Mouse (Mus musculus) CH12.LX (cell line): ENCODE measurements around the gene Rusc2. TPM values are rescaled to one million over a fixed set of nuclear protein-coding genes. Genes with fewer than 3 reads are reported as not detected.

Experiments
- DNase-seq: peaks from one replicate; pipeline ENCODE4 v3.0.0-alpha.2; 2013; ENCODE audit errors: extremely low read depth
- H3K27ac ChIP-seq: 2 replicates; pipeline ENCODE4 v1.5.1; 2012; ENCODE audit warnings: low read depth, mild to moderate bottlenecking, control low read depth, moderate library complexity; ENCODE audit not compliant: insufficient read depth
- H3K27me3 ChIP-seq: replicated peaks from 2 replicates; pipeline ENCODE3; 2012; ENCODE audit warnings: inconsistent platforms
- H3K36me3 ChIP-seq, 2 experiments: replicated peaks in 1 of 2; 2 replicates each; pipeline versions ENCODE3 to v1.6.1; 2012; ENCODE audit warnings: inconsistent platforms in 1 of 2, low read length in 1 of 2, mild to moderate bottlenecking in 1 of 2, mixed read lengths in 1 of 2, moderate library complexity in 1 of 2; ENCODE audit not compliant: control insufficient read depth in 1 of 2, insufficient read depth in 1 of 2
- H3K4me1 ChIP-seq, 2 experiments: 2 replicates each; pipeline ENCODE4 v1.6.1; 2012; ENCODE audit warnings: inconsistent platforms in 1 of 2, moderate library complexity in 1 of 2; ENCODE audit not compliant: insufficient read depth in 2 of 2, control insufficient read depth in 1 of 2
- H3K4me2 ChIP-seq: 2 replicates; pipeline ENCODE4 v1.6.1; 2012; ENCODE audit warnings: low read depth, mild to moderate bottlenecking, control low read depth; ENCODE audit not compliant: poor library complexity, insufficient read depth, severe bottlenecking
- H3K4me3 ChIP-seq, 3 experiments: fragments of 150-350 bp in 1 of 3; sonication (generic) in 1 of 3; replicated peaks in 1 of 3; 2 replicates each; pipeline versions ENCODE3 to v1.5.1; 2011 to 2012; ENCODE audit warnings: low read depth in 2 of 3, low read length in 2 of 3, mild to moderate bottlenecking in 2 of 3, moderate library complexity in 2 of 3, control low read depth in 1 of 3, improper control_type of control experiment in 1 of 3, inconsistent platforms in 1 of 3, mixed read lengths in 1 of 3; ENCODE audit not compliant: poor library complexity in 1 of 3
- H3K79me2 ChIP-seq: replicated peaks from 2 replicates; pipeline ENCODE4 v1.6.1; 2012; ENCODE audit warnings: mild to moderate bottlenecking, moderate library complexity; ENCODE audit not compliant: control insufficient read depth, poor library complexity, insufficient read depth, severe bottlenecking; ENCODE audit errors: extremely low read depth
- H3K9ac ChIP-seq: 2 replicates; pipeline ENCODE4 v1.6.1; 2012; ENCODE audit warnings: low read depth, mild to moderate bottlenecking, control low read depth, moderate library complexity; ENCODE audit not compliant: insufficient read depth
- H3K9me3 ChIP-seq: replicated peaks from 2 replicates; pipeline ENCODE3; 2012; ENCODE audit warnings: low read length, inconsistent platforms, mixed read lengths
- BHLHE40 ChIP-seq: IDR thresholded peaks from 2 replicates; pipeline ENCODE4 v1.6.1; 2011; ENCODE audit warnings: mild to moderate bottlenecking, low read depth, low read length, improper control_type of control experiment
- CHD1 ChIP-seq: IDR thresholded peaks from 2 replicates; pipeline ENCODE4 v1.6.1; 2012; ENCODE audit warnings: low read depth, low read length, improper control_type of control experiment, inconsistent platforms
- CHD2 ChIP-seq: IDR thresholded peaks from 2 replicates; pipeline ENCODE4 v1.6.1; 2011; ENCODE audit warnings: low read length, improper control_type of control experiment
- CTCF ChIP-seq, 2 experiments: IDR thresholded peaks in 1 of 2; conservative IDR thresholded peaks in 1 of 2; 2 replicates each; pipeline ENCODE4 v1.5.1; 2011 to 2012; ENCODE audit warnings: low read depth in 2 of 2, low read length in 2 of 2, improper control_type of control experiment in 1 of 2, inconsistent platforms in 1 of 2, mild to moderate bottlenecking in 1 of 2, moderate library complexity in 1 of 2
- ELF1 ChIP-seq: IDR thresholded peaks from 2 replicates; pipeline ENCODE4 v1.6.1; 2014; ENCODE audit warnings: low read depth, mild to moderate bottlenecking, inconsistent platforms, low read length, improper control_type of control experiment
- ETS1 ChIP-seq: conservative IDR thresholded peaks from 2 replicates; pipeline ENCODE4 v1.6.1; 2012; ENCODE audit warnings: low read depth, mild to moderate bottlenecking, inconsistent platforms, low read length, improper control_type of control experiment, moderate library complexity
- HCFC1 ChIP-seq: IDR thresholded peaks from 2 replicates; pipeline ENCODE4 v1.6.1; 2012; ENCODE audit warnings: low read depth, mild to moderate bottlenecking, inconsistent platforms, low read length, improper control_type of control experiment
- JUN ChIP-seq: IDR thresholded peaks from 2 replicates; pipeline ENCODE4 v1.6.1; 2011; ENCODE audit warnings: low read depth, mild to moderate bottlenecking, low read length, improper control_type of control experiment, moderate library complexity; ENCODE audit not compliant: insufficient read depth
- JUND ChIP-seq: conservative IDR thresholded peaks from 2 replicates; pipeline ENCODE4 v1.6.1; 2011; ENCODE audit warnings: low read depth, low read length, improper control_type of control experiment
- MAFK ChIP-seq: IDR thresholded peaks from 2 replicates; pipeline ENCODE4 v1.6.1; 2011; ENCODE audit warnings: low read length, improper control_type of control experiment; ENCODE audit not compliant: insufficient replicate concordance
- MAZ ChIP-seq: IDR thresholded peaks from 2 replicates; pipeline ENCODE4 v1.6.1; 2012; ENCODE audit warnings: low read depth, mild to moderate bottlenecking, inconsistent platforms, low read length, improper control_type of control experiment, moderate library complexity
- MEF2A ChIP-seq: IDR thresholded peaks from 2 replicates; pipeline ENCODE4 v1.6.1; 2014; ENCODE audit warnings: low read depth, mild to moderate bottlenecking, inconsistent platforms, low read length, improper control_type of control experiment, borderline replicate concordance
- MXI1 ChIP-seq: IDR thresholded peaks from 2 replicates; pipeline ENCODE4 v1.6.1; 2011; ENCODE audit warnings: mild to moderate bottlenecking, low read depth, low read length, improper control_type of control experiment
- NRF1 ChIP-seq: IDR thresholded peaks from 2 replicates; pipeline ENCODE4 v1.6.1; 2014; ENCODE audit warnings: low read depth, mild to moderate bottlenecking, inconsistent platforms, low read length, improper control_type of control experiment, moderate library complexity
- PAX5 ChIP-seq: IDR thresholded peaks from 2 replicates; pipeline ENCODE4 v1.6.1; 2012; ENCODE audit warnings: low read length, inconsistent platforms, mixed read lengths
- POLR2A ChIP-seq: IDR thresholded peaks from 2 replicates; pipeline ENCODE4 v1.6.1; 2011; ENCODE audit warnings: low read depth, mild to moderate bottlenecking, improper control_type of control experiment, low read length
- POLR2AphosphoS2 ChIP-seq: IDR thresholded peaks from 2 replicates; pipeline ENCODE4 v1.6.1; 2011; ENCODE audit warnings: low read depth, low read length, improper control_type of control experiment
- RAD21 ChIP-seq: IDR thresholded peaks from 2 replicates; pipeline ENCODE4 v1.6.1; 2011; ENCODE audit warnings: low read depth, mild to moderate bottlenecking, low read length, improper control_type of control experiment, moderate library complexity
- RCOR1 ChIP-seq: conservative IDR thresholded peaks from 2 replicates; pipeline ENCODE4 v1.6.1; 2012; ENCODE audit warnings: low read depth, mild to moderate bottlenecking, inconsistent platforms, low read length, improper control_type of control experiment
- SIN3A ChIP-seq: IDR thresholded peaks from 2 replicates; pipeline ENCODE4 v1.6.1; 2012; ENCODE audit warnings: low read length, improper control_type of control experiment, inconsistent platforms
- SMC3 ChIP-seq: IDR thresholded peaks from 2 replicates; pipeline ENCODE4 v1.6.1; 2011; ENCODE audit warnings: low read depth, low read length, improper control_type of control experiment
- TBP ChIP-seq: conservative IDR thresholded peaks from 2 replicates; pipeline ENCODE4 v1.6.1; 2011; ENCODE audit warnings: low read depth, low read length, improper control_type of control experiment
- TCF12 ChIP-seq: IDR thresholded peaks from 2 replicates; pipeline ENCODE4 v1.6.1; 2014; ENCODE audit warnings: low read depth, mild to moderate bottlenecking, inconsistent platforms, low read length, improper control_type of control experiment
- UBTF ChIP-seq: IDR thresholded peaks from 2 replicates; pipeline ENCODE4 v1.6.1; 2012; ENCODE audit warnings: low read depth, mild to moderate bottlenecking, inconsistent platforms, low read length, improper control_type of control experiment, moderate library complexity
- USF1 ChIP-seq: IDR thresholded peaks from 2 replicates; pipeline ENCODE4 v1.6.1; 2014; ENCODE audit warnings: low read depth, mild to moderate bottlenecking, inconsistent platforms, low read length, improper control_type of control experiment
- ZC3H11A ChIP-seq: IDR thresholded peaks from 2 replicates; pipeline ENCODE4 v1.6.1; 2012; ENCODE audit warnings: low read depth, mild to moderate bottlenecking, inconsistent platforms, low read length, improper control_type of control experiment
- ZKSCAN1 ChIP-seq: IDR thresholded peaks from 2 replicates; pipeline ENCODE4 v1.6.1; 2012; ENCODE audit warnings: low read depth, inconsistent platforms, low read length, improper control_type of control experiment, borderline replicate concordance
- ZMIZ1 ChIP-seq: IDR thresholded peaks from 2 replicates; pipeline ENCODE4 v1.6.1; 2012; ENCODE audit warnings: low read depth, mild to moderate bottlenecking, inconsistent platforms, low read length, improper control_type of control experiment
- dilution Hi-C: fragments of 300-500 bp; cut with MboI; formaldehyde crosslinking; loops from 2 replicates; pipeline ENCODE4 v1.14.3; 2020; ENCODE audit warnings: low sequenced_read_pairs; ENCODE audit not compliant: extremely low pct_unique_long_range_greater_than_20kb, extremely low pct_ligation_motif_present
- in situ Hi-C: fragments of 300-500 bp; cut with MboI; formaldehyde crosslinking; loops from 3 replicates; pipeline ENCODE4 v1.14.3; 2019; ENCODE audit warnings: low sequenced_read_pairs, low pct_ligation_motif_present, low pct_unique_long_range_greater_than_20kb, mixed read lengths
- polyA plus RNA-seq: library from polyadenylated mRNA; unstranded; fragments of >175 nt; gene quantifications from 2 replicates; pipeline ENCODE4 v1.2.1, GENCODE M21; 2012; ENCODE audit warnings: low read depth; ENCODE audit not compliant: insufficient read length
- total RNA-seq, 2 experiments: library from RNA; depleted of rRNA; stranded (reverse); fragments of 300-350 nt in 1 of 2; fragments of >200 nt in 1 of 2; gene quantifications; 2 replicates each; pipeline ENCODE4 v1.2.3; 2012 to 2014

Rusc2 gene
- total and polyA plus RNA-seq, 3 experiments = not detected

DNA sequence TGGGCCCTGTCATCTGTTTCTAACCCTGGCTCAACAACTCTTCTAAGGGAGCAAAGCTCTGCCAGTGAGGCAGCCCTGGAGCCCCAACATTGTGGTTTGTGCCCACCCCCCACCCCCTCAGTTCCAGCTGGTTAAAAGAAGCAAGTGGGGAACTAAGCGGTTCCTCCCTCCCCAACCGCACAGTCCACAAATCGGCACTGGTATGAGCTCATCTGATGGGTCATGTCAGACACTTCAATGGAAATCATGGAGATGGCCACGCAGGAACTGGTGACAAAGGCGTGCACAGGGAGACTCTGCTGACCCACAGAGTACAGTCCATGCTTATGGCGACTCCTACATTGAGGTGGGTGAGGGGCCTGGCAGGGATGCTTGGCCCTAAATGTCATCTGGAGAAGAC, 84.2 kb downstream of the Rusc2 start:
- TF ChIP-seq ZC3H11A (no peak), CHD1 (no peak), MEF2A (no peak), MAFK (no peak), POLR2A (no peak), ZMIZ1 (no peak), CHD2 (no peak), ZKSCAN1 (no peak), BHLHE40 (no peak), PAX5 (no peak), NRF1 (no peak), JUND (no peak), UBTF (no peak), SIN3A (no peak), USF1 (no peak), SMC3 (no peak), ETS1 (no peak), RCOR1 (no peak), ELF1 (no peak)
- Histone ChIP-seq H3K4me3 (no peak overlapping the region), H3K4me1 (peaks cover 0 to 15% of the 10 kb centered on the region in 2 experiments; a peak in 2 of 4 replicates), H3K27ac (no peak overlapping the region), H3K27me3 (no peaks in the 10 kb centered on the region), H3K4me2 (no peak overlapping the region), H3K79me2 (no peaks in the 10 kb centered on the region), H3K36me3 (no peaks in the 10 kb centered on the region), H3K9me3 (peaks cover 12% of the 10 kb centered on the region), H3K9ac (no peak overlapping the region)
- dilution Hi-C loops = no loop called here
- in situ Hi-C loops = no loop called here
- no peak for DNase-seq

DNA sequence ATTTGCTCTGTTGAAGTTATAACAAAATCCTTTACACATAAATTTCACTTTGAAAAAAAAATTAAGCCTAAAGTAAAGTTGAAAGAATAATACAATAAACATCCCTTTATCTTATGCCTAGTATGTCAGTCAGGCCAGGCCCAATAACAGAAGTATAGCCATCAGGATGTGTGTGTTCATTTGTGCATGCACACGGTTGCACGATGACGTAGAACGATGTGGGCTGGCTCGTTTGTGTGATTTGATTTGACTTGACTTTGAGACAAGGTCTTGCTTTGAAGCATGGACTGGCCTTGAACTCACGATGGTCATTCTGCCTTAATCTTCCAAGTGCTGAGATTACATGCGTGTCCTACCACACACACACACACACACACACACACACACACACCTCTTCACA, 85.1 kb downstream of the Rusc2 start:
- Histone ChIP-seq H3K27ac (no peak overlapping the region), H3K9ac (no peak overlapping the region), H3K4me2 (no peak overlapping the region), H3K27me3 (no peaks in the 10 kb centered on the region), H3K36me3 (no peaks in the 10 kb centered on the region), H3K4me3 (no peak overlapping the region), H3K79me2 (no peaks in the 10 kb centered on the region), H3K9me3 (peaks cover 14% of the 10 kb centered on the region), H3K4me1 (peaks cover 0 to 15% of the 10 kb centered on the region in 2 experiments; a peak in 2 of 4 replicates)
- dilution Hi-C loops (no loop called here), in situ Hi-C loops (no loop called here)
- no peak for DNase-seq
- TF ChIP-seq ZC3H11A = no peak
- TF ChIP-seq TBP = no peak
- no peak for TF ChIP-seq HCFC1
- TF ChIP-seq CTCF (conservative IDR thresholded peaks at IDR 0.05 in 1 of 2, IDR thresholded peaks at IDR 0.05 in 1 of 2; ENCODE audit: low read depth in 2 of 2, low read length in 2 of 2) = no peak
- no peak for TF ChIP-seq POLR2AphosphoS2
- no peak for TF ChIP-seq UBTF
- no peak for TF ChIP-seq MAZ
- no peak for TF ChIP-seq JUN
- TF ChIP-seq RAD21 = no peak
- TF ChIP-seq CHD2 = no peak
- no peak for TF ChIP-seq ZMIZ1
- TF ChIP-seq USF1 = no peak
- no peak for TF ChIP-seq POLR2A
- no peak for TF ChIP-seq MXI1
- no peak for TF ChIP-seq TCF12
- no peak for TF ChIP-seq NRF1
- TF ChIP-seq PAX5 = no peak
